In genomic region chr6:34292882-34293487, GRCm38 (mm10) we compare ENCODE assay signal across 8 mouse cellular contexts. TPM values are rescaled to one million over a fixed set of nuclear protein-coding genes. Genes with fewer than 3 reads are reported as not detected.
DNase-seq lines count a peak whose midpoint lies in the region; ATAC-seq and TF ChIP-seq lines count a peak whose summit lies in the region.

No protein-coding gene starts in this region.

- peak overlapping the region; percentile 79 for H3K27ac ChIP-seq in embryonic facial prominence, embryonic 10.5 days (replicated peaks)
- H3K27ac ChIP-seq in limb, embryonic 11.5 days (replicated peaks; ENCODE audit: low read depth, low read length): no peak overlapping the region
- no peak overlapping the region for H3K27ac ChIP-seq in midbrain, postnatal 0 days (ENCODE audit: low read depth, low read length)

- H3K36me3 ChIP-seq in embryonic facial prominence, embryonic 10.5 days (replicated peaks): no peaks in the 10 kb centered on the region
- H3K36me3 ChIP-seq in limb, embryonic 11.5 days (ENCODE audit: control insufficient read depth, insufficient read depth, low read length): no peaks in the 10 kb centered on the region
- H3K36me3 ChIP-seq in midbrain, postnatal 0 days (ENCODE audit: insufficient read depth, low read length): no peaks in the 10 kb centered on the region

- no peak; the same call in 1 of the 2 replicates for ATAC-seq in cerebellum, adult (ENCODE audit: insufficient number of reproducible peaks, low FRiP score, low TSS enrichment)
- peak; percentile 76; the same call in 1 of the 2 replicates for ATAC-seq in limb, embryonic 11.5 days (ENCODE audit: insufficient number of reproducible peaks, low FRiP score, low TSS enrichment, low read depth)
- peak; percentile 93 for ATAC-seq in midbrain, postnatal 0 days (ENCODE audit: low FRiP score)

- TF ChIP-seq CTCF in midbrain, postnatal 0 days (IDR thresholded peaks at IDR 0.05): peak; percentile 95

- no peaks in the 10 kb centered on the region for H3K9me3 ChIP-seq in embryonic facial prominence, embryonic 10.5 days
- no peaks in the 10 kb centered on the region for H3K9me3 ChIP-seq in limb, embryonic 11.5 days (ENCODE audit: control insufficient read depth, low read length)
- no peaks in the 10 kb centered on the region for H3K9me3 ChIP-seq in midbrain, postnatal 0 days (ENCODE audit: low read length)

- WGBS in embryonic facial prominence, embryonic 10.5 days: 33% methylated on average over 9 of the region's 9 CpGs
- WGBS in limb, embryonic 11.5 days: 34% methylated on average over 9 of the region's 9 CpGs
- WGBS in midbrain, postnatal 0 days: 31% methylated on average over 9 of the region's 9 CpGs

- no peak overlapping the region for H3K4me2 ChIP-seq in limb, embryonic 11.5 days (ENCODE audit: low read depth, severe bottlenecking)
- H3K4me2 ChIP-seq in midbrain, postnatal 0 days (ENCODE audit: low read depth, low read length, poor library complexity, severe bottlenecking): no peak overlapping the region

- H3K4me1 ChIP-seq in embryonic facial prominence, embryonic 10.5 days: peaks cover 8% of the 10 kb centered on the region
- no peaks in the 10 kb centered on the region for H3K4me1 ChIP-seq in limb, embryonic 11.5 days (ENCODE audit: control insufficient read depth, insufficient read depth, low read length)
- H3K4me1 ChIP-seq in midbrain, postnatal 0 days (ENCODE audit: insufficient read depth, low read length): 0 out of 2 replicates have a peak, but pooled peaks cover 2% of the 10 kb centered on the region

- peak overlapping the region; percentile 43; the same call in 1 of the 2 replicates for H3K9ac ChIP-seq in limb, embryonic 11.5 days (ENCODE audit: low read length)
- no peak overlapping the region for H3K9ac ChIP-seq in midbrain, postnatal 0 days (replicated peaks; ENCODE audit: low read length, poor library complexity, severe bottlenecking)

- peak; percentile 16 for DNase-seq in cerebellum, adult 8-10 months
- peak; percentile 81 for DNase-seq in embryonic facial prominence, embryonic 10.5 days (ENCODE audit: low spot score)
- DNase-seq in heart, adult 18-20 months: peak; percentile 76 to 85
- DNase-seq in kidney, adult 11 months: peak; percentile 33
- DNase-seq in limb, embryonic 11.5 days (ENCODE audit: low spot score): peak; percentile 86
- peak; percentile 92 for DNase-seq in midbrain, postnatal 0 days (ENCODE audit: low spot score)
- DNase-seq in spleen, postnatal 14 days (ENCODE audit: low spot score in 2 of 2): peak; percentile 21 to 47

- H3K27me3 ChIP-seq in embryonic facial prominence, embryonic 10.5 days (replicated peaks; ENCODE audit: low read depth, poor library complexity, severe bottlenecking): no peaks in the 10 kb centered on the region
- no peaks in the 10 kb centered on the region for H3K27me3 ChIP-seq in limb, embryonic 11.5 days (ENCODE audit: control insufficient read depth, insufficient read depth, low read length)
- no peaks in the 10 kb centered on the region for H3K27me3 ChIP-seq in midbrain, postnatal 0 days (ENCODE audit: insufficient read depth, low read length)

- no peak overlapping the region for H3K4me3 ChIP-seq in embryonic facial prominence, embryonic 10.5 days
- no peak overlapping the region for H3K4me3 ChIP-seq in limb, embryonic 11.5 days (ENCODE audit: low read depth, low read length)
- H3K4me3 ChIP-seq in midbrain, postnatal 0 days (ENCODE audit: low read depth, low read length): no peak overlapping the region

RNA-seq across cellular contexts. Expression of gene Akr1b3, which starts 24.3 kb away (rescaled TPM):
- 242 and 270 TPM in 2 replicates for polyA plus RNA-seq in embryonic facial prominence, embryonic 10.5 days (2016; fragmentation: Nextera tagmentation; extraction: Ambion mirVana)
- total RNA-seq in heart, adult 18-20 months (2021): 100 to 1,000 TPM; 275 to 331 TPM
- polyA plus RNA-seq in limb, embryonic 11.5 days (2014; fragmentation: Nextera tagmentation; extraction: Ambion mirVana): 217 and 219 TPM in 2 replicates
- total RNA-seq in midbrain, postnatal 0 days (2014; rRNA removed): 65.2 and 79.8 TPM in 2 replicates
- polyA plus RNA-seq in midbrain, postnatal 0 days (2015; fragmentation: Nextera tagmentation; extraction: Ambion mirVana): 102 and 105 TPM in 2 replicates

Comparison
In these comparisons a context has a peak if more than half of its experiments do, and no peak if none do; other contexts are left out.
1. DNase-seq: peak in every context shown above with its lines; median percentile 92 in midbrain, postnatal 0 days; 86 in limb, embryonic 11.5 days; 81 in embryonic facial prominence, embryonic 10.5 days; 80 in heart, adult 18-20 months; 34 in spleen, postnatal 14 days; 33 in kidney, adult 11 months; 16 in cerebellum, adult 8-10 months.